Mouse (Mus musculus) forebrain, embryonic 15.5 days (tissue): ENCODE data around the gene Aldoc. TPM values are rescaled to one million over a fixed set of nuclear protein-coding genes. Genes with fewer than 3 reads are reported as not detected.
A peak's percentile ranks its signal among the peaks of the same experiment; 100 is the strongest.

ENCODE experiments used
- ATAC-seq: fragments of 200-750 bp; cut with Nextera tagmentation; replicated peaks from 2 replicates; pipeline ENCODE4 v1.8.0; 2017; ENCODE audit warnings: mild to moderate bottlenecking, moderate TSS enrichment, moderate library complexity
- H3K27ac ChIP-seq: fragments of 300-500 bp; sonication (generic); replicated peaks from 2 replicates; pipeline ENCODE4 v1.5.1; 2015; ENCODE audit warnings: mild to moderate bottlenecking, inconsistent platforms
- H3K27me3 ChIP-seq: fragments of 300-500 bp; sonication (generic); 2 replicates; pipeline ENCODE4 v1.6.1; 2015; ENCODE audit warnings: inconsistent platforms
- H3K36me3 ChIP-seq: fragments of 300-500 bp; sonication (generic); 2 replicates; pipeline ENCODE4 v1.6.1; 2015; ENCODE audit warnings: mild to moderate bottlenecking, inconsistent platforms
- H3K4me1 ChIP-seq: fragments of 300-500 bp; sonication (generic); 2 replicates; pipeline ENCODE4 v1.6.1; 2015; ENCODE audit warnings: inconsistent platforms
- H3K4me2 ChIP-seq: fragments of 300-500 bp; sonication (generic); replicated peaks from 2 replicates; pipeline ENCODE4 v1.6.1; 2015; ENCODE audit warnings: mild to moderate bottlenecking, inconsistent platforms
- H3K4me3 ChIP-seq: fragments of 300-500 bp; sonication (generic); 2 replicates; pipeline ENCODE4 v1.5.1; 2015; ENCODE audit warnings: mild to moderate bottlenecking, inconsistent platforms
- H3K9ac ChIP-seq: fragments of 300-500 bp; sonication (generic); replicated peaks from 2 replicates; pipeline ENCODE4 v1.6.1; 2015; ENCODE audit warnings: mild to moderate bottlenecking, inconsistent platforms
- H3K9me3 ChIP-seq: fragments of 300-500 bp; sonication (generic); 2 replicates; pipeline ENCODE4 v1.6.1; 2016; ENCODE audit warnings: inconsistent platforms
- WGBS: fragments of 180-500 bp; shearing (Covaris S2); methylation state at CpG from one replicate; pipeline ENCODE4 v1.1.7; 2015; ENCODE audit warnings: mixed read lengths; 5-methylcytosine and 5-hydroxymethylcytosine counted together
- polyA plus RNA-seq: library from polyadenylated mRNA; unstranded; fragments of >200 nt; fragmentation: Nextera tagmentation; extraction: Ambion mirVana; gene quantifications from 2 replicates; pipeline ENCODE4 v1.2.1, GENCODE M21; 2015

The Aldoc gene
- polyA plus RNA-seq, 1 experiment from 2014 or later, result 167 TPM

DNA sequence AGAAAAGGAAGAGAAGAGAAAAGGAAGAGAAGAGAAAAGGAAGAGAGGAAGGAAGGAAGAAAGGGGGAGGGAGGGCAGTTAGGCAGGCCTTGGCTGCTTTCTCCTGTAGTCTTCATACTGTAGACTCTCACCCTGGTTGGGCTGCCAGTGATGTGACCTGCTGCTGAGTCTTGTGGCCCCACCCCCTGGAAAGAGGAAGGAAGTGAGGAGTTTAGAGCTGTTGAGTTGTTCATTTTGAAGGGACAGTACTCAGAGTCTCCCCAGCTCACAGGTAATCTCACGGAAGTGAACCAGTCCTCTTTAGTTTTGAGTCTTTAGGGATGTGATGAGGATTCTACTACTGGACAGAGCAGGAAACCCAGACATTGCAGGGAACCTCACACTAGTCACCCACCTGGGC is 30.3 kb downstream of the Aldoc start:
- Histone ChIP-seq H3K27me3 (no peaks in the 10 kb centered on the region), H3K36me3 (peaks cover 11% of the 10 kb centered on the region), H3K4me1 (no peaks in the 10 kb centered on the region; the same call in 1 of the 2 replicates), H3K4me2 (no peak overlapping the region), H3K9me3 (no peaks in the 10 kb centered on the region), H3K27ac (no peak overlapping the region), H3K4me3 (no peak overlapping the region), H3K9ac (no peak overlapping the region)
- ATAC-seq, result no peak
- 91% methylated on average over 1 of the region's 1 CpGs for WGBS

DNA sequence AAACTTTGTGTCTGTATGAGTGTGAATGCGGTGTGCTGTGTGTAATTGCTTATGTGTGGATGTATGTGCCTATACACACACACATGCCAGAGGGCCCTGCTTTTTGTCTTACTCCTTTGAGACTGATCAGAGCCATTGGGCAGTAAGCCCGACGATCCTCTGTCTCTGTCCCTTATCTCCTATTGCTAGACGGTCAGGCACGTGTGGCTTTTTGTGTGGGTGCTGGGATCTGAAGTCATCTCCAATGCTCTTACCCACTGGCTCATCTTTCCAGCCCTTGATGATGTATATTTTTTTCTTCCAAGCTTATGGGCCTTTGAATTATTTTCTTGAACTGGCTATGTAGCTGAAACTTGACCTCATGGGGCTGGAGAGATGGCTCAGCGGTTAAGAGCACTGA is 32.1 kb downstream of the Aldoc start:
- H3K4me1 ChIP-seq, result no peaks in the 10 kb centered on the region; the same call in 1 of the 2 replicates
- ATAC-seq, result no peak
- no peak overlapping the region for H3K4me3 ChIP-seq
- H3K36me3 ChIP-seq, result no peaks in the 10 kb centered on the region
- H3K9ac ChIP-seq, result no peak overlapping the region
- WGBS, result 90% methylated on average over 6 of the region's 6 CpGs
- no peaks in the 10 kb centered on the region for H3K9me3 ChIP-seq
- no peak overlapping the region for H3K4me2 ChIP-seq
- H3K27ac ChIP-seq, result no peak overlapping the region
- no peaks in the 10 kb centered on the region for H3K27me3 ChIP-seq

DNA sequence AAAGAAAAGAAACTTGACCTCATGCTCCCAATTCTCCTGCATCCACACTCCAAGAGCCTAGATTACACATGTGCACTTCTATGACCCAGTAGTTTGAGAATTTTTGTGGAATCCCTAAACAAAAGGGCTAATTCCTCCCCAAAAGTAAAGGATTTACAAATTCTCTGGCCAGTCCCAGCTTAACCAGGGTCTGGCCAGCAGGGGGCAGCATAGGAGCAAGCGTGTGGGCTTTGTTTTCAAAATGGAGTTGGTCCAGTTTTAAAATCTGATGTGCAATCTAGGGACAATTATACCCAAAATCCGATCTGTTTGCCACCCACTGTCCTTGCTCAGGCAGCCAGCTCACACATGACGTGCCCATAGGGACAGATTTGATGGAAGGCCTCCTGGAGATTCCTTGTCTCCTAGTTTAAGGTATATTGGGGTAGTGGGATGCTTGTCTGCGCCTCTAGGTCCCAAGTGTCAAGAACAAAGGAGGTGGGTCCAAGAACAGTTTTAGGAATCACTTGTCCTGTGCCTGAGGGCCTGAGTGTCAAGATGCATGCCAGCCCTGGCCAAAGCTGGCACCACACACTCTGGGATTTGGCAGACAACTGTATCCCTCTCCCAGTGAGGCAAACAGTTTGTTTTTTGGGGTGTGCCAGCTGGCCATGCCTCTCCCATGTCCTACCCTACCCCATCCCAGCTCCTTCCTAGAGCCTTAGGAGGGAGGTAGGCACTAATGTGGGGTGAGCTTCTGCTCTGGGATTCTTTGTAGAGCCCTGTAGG is 32.9 kb downstream of the Aldoc start:
- H3K4me3 ChIP-seq, result no peak overlapping the region
- H3K27ac ChIP-seq, result no peak overlapping the region
- no peaks in the 10 kb centered on the region; the same call in 1 of the 2 replicates for H3K4me1 ChIP-seq
- no peak overlapping the region for H3K4me2 ChIP-seq
- H3K9me3 ChIP-seq, result no peaks in the 10 kb centered on the region
- no peaks in the 10 kb centered on the region for H3K27me3 ChIP-seq
- no peak overlapping the region for H3K9ac ChIP-seq
- no peaks in the 10 kb centered on the region for H3K36me3 ChIP-seq
- ATAC-seq, result no peak
- WGBS, result 29% methylated on average over 4 of the region's 4 CpGs

DNA sequence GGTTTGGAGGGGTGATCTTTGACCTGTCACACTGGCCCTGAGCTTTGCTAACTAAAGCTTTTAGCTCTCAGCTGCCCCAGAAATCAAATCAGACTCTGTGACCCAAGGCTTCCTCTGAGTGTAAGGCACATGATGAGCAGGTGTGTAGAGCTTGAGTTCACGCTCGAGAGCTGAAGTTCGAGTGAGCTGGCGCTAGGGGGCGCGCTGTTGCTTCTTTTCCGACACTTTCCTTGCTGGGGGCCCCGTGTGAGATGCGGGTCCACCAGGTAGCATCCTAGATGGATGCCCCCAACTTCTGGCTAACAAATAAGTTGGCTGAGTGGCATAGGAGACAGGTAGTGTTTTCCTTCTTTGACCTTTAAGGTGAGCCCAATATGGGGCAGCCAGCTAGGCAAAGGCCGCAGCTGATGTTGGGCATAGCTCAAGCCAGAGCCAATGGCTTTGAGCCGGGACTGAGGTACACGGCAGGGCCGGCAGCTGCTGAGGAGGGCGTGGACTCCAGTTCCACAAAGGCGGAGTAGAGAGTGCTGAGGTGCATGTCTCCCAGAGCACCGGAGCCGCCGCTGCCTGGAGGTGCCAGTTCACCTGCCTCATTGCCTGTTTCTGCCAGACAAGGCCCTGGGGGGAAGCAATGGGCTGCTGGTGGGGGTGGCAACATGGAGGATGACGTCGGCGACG is 35.7 kb downstream of the Aldoc start:
- H3K4me3 ChIP-seq, result no peak overlapping the region
- WGBS, result 18% methylated on average over 22 of the region's 22 CpGs
- no peaks in the 10 kb centered on the region for H3K36me3 ChIP-seq
- H3K9me3 ChIP-seq, result no peaks in the 10 kb centered on the region
- H3K27ac ChIP-seq, result no peak overlapping the region
- no peaks in the 10 kb centered on the region for H3K27me3 ChIP-seq
- H3K9ac ChIP-seq, result no peak overlapping the region
- ATAC-seq, result no peak
- H3K4me2 ChIP-seq, result no peak overlapping the region
- no peaks in the 10 kb centered on the region; the same call in 1 of the 2 replicates for H3K4me1 ChIP-seq

DNA sequence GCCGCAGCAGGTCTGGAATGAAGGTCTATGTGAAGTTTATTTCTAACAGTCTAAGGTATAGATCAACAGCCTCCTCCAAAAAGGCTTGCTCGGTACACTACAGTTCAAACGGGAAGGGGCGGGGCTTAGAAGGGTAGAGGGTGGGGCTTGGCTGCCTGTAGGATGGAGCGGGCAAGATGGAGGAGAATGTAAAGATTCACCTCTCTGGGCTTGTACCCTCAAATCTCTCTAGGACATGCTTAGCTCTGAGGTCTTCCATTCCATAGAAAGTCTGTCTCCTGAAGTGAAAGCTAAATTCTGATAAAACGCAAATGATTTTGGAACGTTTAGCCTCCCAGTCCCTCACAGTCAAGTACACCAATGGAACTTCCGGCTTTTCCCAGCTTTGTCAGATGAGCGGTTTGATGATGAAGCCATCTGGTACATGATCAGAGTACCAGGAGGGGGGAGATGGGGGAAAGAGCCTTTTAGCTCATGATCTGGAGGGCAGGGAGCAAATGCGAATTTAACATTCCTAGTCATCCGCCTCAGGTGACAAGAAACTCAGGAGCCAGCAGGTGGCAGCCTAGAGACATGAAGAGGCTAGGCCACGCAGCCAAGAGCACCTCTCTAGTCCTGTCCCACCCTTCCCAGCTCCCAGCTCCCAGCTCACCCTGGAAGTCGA is 37.5 kb downstream of the Aldoc start:
- no peaks in the 10 kb centered on the region for H3K27me3 ChIP-seq
- H3K36me3 ChIP-seq, result no peaks in the 10 kb centered on the region
- peak overlapping the region; percentile 27 for H3K4me2 ChIP-seq
- no peaks in the 10 kb centered on the region for H3K9me3 ChIP-seq
- H3K9ac ChIP-seq, result no peak overlapping the region
- ATAC-seq, result peak; percentile 72
- H3K4me1 ChIP-seq, result no peaks in the 10 kb centered on the region; the same call in 1 of the 2 replicates
- WGBS, result 16% methylated on average over 13 of the region's 13 CpGs
- peak overlapping the region; percentile 23 for H3K4me3 ChIP-seq
- no peak overlapping the region for H3K27ac ChIP-seq

DNA sequence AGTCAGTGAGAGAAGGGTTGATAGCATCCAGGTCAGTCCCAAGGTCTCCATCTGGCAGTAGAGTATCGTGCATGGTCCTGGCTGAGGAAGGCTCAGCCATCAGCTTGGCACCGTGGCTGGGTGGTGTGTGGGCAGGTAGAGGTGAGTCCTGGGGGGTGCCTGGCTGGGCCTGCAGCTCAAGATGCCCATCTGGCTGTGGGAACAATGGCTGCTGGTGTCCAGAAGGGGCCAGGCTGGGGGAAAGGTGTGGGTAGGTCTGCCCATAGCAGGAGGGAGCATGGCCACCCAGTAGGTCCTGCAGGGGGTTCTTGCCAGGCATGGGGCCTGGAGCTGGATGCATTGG is 38.0 kb downstream of the Aldoc start:
- H3K36me3 ChIP-seq, result no peaks in the 10 kb centered on the region
- no peak overlapping the region for H3K4me2 ChIP-seq
- no peaks in the 10 kb centered on the region for H3K9me3 ChIP-seq
- WGBS, result 56% methylated on average over 2 of the region's 2 CpGs
- H3K9ac ChIP-seq, result no peak overlapping the region
- H3K27me3 ChIP-seq, result no peaks in the 10 kb centered on the region
- no peak overlapping the region for H3K4me3 ChIP-seq
- no peaks in the 10 kb centered on the region; the same call in 1 of the 2 replicates for H3K4me1 ChIP-seq
- H3K27ac ChIP-seq, result no peak overlapping the region
- no peak for ATAC-seq

DNA sequence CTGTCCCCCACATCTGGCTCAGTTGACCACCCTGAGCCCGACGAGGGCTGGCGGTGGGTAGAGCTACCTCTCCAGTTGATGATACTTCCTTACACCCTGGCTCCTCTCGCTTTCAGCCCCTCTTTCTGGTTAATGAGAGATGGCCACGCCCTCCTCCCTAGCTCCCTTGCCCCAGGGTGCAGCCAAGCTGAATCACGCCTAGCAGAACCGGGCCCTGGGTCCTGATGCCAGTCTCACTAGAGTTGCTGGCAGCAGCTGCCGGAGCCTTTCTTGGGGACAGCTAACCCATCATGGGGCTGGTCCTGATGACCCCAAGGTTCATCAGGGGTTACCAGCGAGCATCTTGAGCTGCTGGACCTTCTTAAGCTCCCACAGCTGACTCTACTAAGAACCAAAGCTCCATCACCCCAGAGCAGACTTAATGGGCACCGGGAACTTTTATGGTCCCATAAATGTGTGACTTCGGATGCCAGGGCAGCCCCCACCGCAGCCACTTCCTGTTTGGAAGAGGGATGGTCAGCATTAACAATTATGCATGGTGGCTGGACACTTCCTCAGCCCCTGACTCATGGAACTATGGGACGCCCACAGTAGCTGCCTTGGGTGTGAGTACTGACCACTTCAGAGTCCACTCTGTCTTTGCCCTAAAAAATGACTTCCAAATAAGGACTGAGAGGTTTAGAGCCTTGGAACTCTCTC is 40.7 kb downstream of the Aldoc start:
- 79% methylated on average over 13 of the region's 13 CpGs for WGBS
- no peaks in the 10 kb centered on the region for H3K27me3 ChIP-seq
- H3K9me3 ChIP-seq, result no peaks in the 10 kb centered on the region
- no peak for ATAC-seq
- no peak overlapping the region for H3K9ac ChIP-seq
- H3K4me2 ChIP-seq, result no peak overlapping the region
- H3K36me3 ChIP-seq, result no peaks in the 10 kb centered on the region
- no peak overlapping the region for H3K27ac ChIP-seq
- no peak overlapping the region for H3K4me3 ChIP-seq
- H3K4me1 ChIP-seq, result no peaks in the 10 kb centered on the region

DNA sequence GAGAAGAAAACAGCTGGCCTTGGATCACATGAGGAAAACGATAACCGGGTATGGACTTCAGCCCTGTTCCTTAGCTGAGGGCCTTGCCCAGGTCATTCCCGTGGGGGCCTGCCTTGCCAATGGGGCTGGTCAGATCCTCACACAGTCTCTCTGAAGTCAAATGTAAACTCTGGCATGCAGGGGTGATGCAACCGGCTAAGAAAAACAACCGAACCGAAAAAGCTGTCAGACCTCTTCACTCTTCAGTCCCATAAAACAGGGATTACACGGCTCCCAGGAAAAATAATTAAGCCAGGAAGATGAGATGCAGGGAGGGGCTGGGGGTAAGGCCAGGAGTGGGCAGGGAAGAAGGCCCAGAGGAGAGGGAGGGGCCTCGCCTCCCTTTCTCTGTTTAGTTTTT is 41.3 kb downstream of the Aldoc start:
- Histone ChIP-seq H3K27ac (no peak overlapping the region), H3K9ac (no peak overlapping the region), H3K4me2 (no peak overlapping the region), H3K4me1 (no peaks in the 10 kb centered on the region), H3K36me3 (no peaks in the 10 kb centered on the region), H3K9me3 (no peaks in the 10 kb centered on the region), H3K27me3 (no peaks in the 10 kb centered on the region), H3K4me3 (no peak overlapping the region)
- 63% methylated on average over 8 of the region's 8 CpGs for WGBS
- ATAC-seq, result no peak

DNA sequence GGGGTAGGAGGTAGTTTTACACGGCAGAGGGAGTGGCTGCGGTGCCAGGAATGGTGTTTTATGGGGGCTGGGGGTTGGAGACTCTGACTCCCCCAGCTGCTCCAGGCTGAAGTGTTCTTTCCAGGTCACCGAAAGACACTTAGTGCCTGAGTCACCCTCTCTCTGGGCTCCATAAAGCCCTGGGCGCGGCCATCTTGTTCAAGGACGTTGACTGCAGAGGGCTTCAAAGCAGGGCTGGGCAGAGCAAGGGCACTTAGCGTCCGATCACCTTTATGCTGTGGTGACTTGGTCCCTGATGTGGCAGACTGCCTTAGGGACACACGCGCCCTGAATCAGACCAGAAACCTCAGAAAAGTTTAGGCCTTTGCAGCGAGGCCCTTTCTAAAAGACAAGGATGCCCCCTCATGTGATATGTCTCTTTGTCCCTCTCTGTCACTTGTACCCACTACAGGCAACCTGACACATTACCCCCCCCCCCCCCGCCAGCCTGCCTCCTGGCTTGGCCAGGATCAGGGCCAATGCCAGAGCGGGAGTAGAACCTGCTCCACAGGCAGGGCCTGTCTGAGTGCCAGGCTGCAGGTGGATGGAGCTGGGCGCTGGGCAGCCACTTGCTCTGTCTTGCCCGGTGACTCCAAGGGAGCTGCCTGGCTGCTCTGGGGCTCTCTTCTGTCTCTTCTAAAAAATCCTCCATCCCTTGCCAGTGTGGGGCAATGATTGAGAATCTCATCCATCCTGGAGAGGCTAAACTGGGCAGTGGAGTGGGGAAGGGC is 44.9 kb downstream of the Aldoc start:
- Histone ChIP-seq H3K4me1 (no peaks in the 10 kb centered on the region), H3K9ac (no peak overlapping the region), H3K36me3 (no peaks in the 10 kb centered on the region), H3K4me2 (no peak overlapping the region), H3K27me3 (no peaks in the 10 kb centered on the region), H3K9me3 (no peaks in the 10 kb centered on the region), H3K4me3 (no peak overlapping the region), H3K27ac (no peak overlapping the region)
- WGBS, result 87% methylated on average over 15 of the region's 15 CpGs
- no peak for ATAC-seq

DNA sequence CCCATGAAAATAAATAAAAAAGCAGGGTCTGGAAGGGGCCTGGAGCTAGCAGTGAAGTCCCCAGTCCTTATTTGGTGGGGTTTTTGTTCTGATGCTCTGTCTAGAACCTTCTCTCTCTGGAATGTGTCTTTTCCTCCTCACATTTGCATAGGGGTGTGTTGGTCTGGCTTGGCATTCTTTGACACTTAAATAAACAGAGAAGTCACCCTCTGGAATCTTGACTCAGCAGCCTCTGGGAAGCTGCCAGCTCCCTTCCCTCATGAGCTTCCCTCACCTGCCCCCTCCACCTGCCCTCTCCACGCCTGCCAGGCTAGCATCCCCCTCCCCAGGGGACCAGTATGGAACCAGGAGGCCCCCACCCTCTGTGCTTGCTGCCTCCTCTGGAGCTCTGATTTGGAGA is 47.6 kb downstream of the Aldoc start:
- ATAC-seq, result no peak

DNA sequence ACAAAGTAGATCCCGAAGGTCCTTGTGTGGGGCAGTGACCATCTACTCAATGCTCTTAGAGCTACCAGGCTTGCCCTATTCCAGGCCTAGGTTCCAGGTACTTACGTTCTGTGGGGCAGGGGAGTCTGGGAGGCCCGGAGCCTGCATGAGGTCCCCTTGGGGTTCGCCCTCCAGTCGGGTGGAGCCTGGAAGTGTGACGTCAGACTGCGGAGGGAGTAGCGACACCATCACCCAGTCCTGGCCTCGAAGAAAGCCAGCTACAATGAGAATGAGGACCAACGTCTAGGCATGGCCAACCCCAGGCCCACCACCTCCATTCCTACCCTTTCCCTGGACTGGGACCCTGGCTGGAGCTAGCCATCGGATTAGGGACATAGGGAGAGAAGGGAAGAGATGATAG is 48.9 kb downstream of the Aldoc start:
- no peak overlapping the region for H3K9ac ChIP-seq
- no peak for ATAC-seq
- no peak overlapping the region for H3K27ac ChIP-seq
- H3K36me3 ChIP-seq, result no peaks in the 10 kb centered on the region
- H3K9me3 ChIP-seq, result no peaks in the 10 kb centered on the region
- H3K27me3 ChIP-seq, result no peaks in the 10 kb centered on the region
- H3K4me2 ChIP-seq, result no peak overlapping the region
- 93% methylated on average over 11 of the region's 11 CpGs for WGBS
- no peaks in the 10 kb centered on the region for H3K4me1 ChIP-seq
- H3K4me3 ChIP-seq, result no peak overlapping the region

More for the DNA sequence above, 47.6 kb downstream of the Aldoc start:
- H3K36me3 ChIP-seq, result no peaks in the 10 kb centered on the region
- H3K27ac ChIP-seq, result no peak overlapping the region
- H3K4me3 ChIP-seq, result no peak overlapping the region
- H3K9me3 ChIP-seq, result no peaks in the 10 kb centered on the region
- no peak overlapping the region for H3K9ac ChIP-seq
- WGBS, result 43% methylated on average over 1 of the region's 1 CpGs
- no peaks in the 10 kb centered on the region for H3K4me1 ChIP-seq
- H3K4me2 ChIP-seq, result no peak overlapping the region
- H3K27me3 ChIP-seq, result no peaks in the 10 kb centered on the region
